Mouse (Mus musculus): Measurements from ENCODE around the gene Strada.
"Not testable (repeated sequence)": the region's sequence is repeated elsewhere in the genome, so short reads cannot be mapped to it uniquely, and the experiment has no call there.

The Strada gene

DNA sequence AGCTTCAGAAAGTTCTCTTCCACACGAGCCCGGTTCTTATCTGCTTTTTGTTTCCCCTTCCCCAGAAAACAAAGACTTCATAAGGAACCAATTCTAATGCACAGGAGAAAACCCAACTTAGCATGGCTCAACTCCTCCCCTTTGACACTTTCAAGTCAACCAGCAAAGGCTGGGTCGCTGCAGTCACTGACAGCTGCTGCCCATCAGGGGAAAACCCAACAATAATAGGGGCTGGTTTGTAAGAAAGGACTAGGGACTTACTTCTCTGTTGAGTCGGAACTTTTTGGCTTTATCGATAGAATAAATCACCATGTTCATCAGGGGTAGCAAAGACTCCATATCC, at the start of gene Strada:
Strada (minus strand) TSS at position 46 of the 343 bp plus-strand sequence.
- no peak for DNase-seq (ENCODE audit: low read depth)

DNA sequence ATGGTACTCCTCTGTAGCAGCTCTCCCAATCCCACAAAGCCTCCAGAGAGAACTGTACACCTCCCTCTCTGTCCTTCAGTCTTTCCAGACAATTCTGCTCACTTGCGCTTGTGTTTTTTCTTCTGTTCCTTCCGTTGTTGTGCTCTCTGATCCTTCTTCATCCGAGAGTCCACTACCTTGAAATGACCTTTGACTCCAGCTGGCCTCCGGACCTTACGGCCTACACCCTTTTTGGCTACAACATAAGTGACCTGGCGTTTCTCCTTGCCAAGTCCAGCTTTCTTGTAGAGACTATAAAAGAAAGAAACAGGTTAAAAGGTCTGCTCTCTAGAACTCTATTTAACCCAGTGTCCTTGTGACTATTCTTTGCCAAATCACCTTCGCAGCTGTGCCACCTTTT, 47.4 kb upstream of the Strada start:
- DNase-seq (ENCODE audit: low read depth), result no peak

DNA sequence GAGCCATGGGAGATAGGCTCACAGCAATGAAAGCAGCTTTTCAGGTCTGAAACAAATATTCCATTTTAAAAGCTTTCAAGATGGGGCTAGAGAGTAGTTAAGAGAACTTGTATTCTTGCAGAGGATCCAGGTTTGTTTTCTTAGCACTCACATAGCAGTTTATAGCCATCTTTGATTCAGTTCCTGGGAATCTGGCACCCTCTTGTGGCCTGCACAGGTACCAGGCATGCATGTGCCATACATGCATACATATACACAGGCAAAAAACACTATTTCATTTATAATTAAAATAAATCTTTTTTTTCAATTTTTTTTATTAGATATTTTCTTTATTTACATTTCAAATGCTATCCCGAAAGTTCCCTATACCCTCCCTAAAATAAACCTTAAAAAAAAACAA, 44.9 kb upstream of the Strada start:
- DNase-seq (ENCODE audit: low read depth), result peak; percentile 53

DNA sequence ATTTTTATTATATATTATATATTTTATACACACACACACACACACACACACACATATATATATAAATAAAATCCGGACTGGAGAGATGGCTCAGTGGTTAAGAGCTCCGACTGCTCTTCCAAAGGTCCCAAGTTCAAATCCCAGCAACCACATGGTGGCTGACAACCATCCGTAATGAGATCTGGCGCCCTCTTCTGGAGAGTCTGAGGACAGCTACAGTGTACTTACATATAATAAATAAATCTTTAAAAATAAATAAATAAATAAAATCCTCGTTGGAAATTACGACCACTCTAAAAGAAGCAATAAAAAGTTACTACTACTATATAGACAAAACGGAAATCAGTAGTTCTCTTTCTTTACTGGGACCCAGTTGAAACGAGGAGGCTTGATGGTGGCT, 32.0 kb upstream of the Strada start:
- not testable (repeated sequence) for DNase-seq (ENCODE audit: low read depth)

DNA sequence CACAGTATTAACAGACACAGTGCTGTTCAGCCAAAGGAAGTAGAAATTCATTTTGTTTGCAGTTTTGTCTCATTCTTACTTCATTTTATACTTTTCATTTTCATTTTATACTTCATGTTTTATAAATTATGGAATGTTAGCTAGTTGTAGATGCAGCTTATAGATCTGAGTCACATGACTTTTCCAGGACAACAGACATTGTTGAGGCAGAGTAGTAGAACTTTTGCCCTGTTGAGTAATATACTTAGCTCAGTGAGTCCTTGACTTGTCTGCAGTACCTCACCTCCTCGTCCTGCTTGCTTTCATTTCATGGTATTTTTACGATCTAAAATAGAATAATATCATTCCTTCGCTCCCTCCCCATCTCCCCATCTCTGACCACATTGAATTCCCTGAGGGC, 18.6 kb upstream of the Strada start:
- no peak for DNase-seq (ENCODE audit: low read depth)

DNA sequence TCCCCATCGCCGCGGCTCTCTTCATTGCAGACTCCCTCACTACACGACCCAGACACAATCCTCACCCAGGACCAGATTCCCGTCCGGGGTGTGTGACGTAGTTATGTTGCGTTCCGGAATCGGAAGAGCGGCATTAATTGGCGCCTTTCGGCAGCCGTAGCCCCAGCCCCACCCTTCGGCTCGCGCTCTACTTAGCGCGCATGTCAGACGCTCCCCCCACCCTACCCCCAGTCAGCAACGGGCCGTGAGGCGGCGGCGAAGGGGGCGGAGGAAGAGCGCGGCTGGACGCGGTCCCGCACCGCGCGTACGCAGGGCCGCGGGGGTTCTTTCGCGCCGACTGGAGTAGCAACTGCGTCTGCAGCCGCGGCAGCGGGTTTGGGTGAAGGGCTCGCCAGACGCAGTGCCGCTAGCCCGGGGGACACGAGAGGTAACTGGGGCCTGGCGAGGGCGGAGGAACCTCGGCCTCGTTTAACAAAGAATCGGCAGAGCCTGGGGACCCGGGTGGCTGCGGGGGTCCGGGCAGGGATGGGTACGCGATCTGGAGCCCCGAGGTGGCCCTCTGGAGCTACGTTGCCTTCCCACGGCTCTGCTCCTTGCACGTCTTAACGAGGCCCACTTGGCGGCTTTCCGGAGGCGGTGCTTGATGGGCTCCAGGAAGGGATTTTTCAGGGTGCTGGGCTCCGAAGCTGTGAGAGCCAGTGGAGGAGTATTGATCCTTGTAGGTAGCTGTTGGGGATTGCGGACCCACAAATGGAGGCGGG, 14.9 kb upstream of the Strada start, which contains the start of gene Ddx42:
Ddx42 (plus strand) TSS at position 197 of the 761 bp plus-strand sequence.
- DNase-seq (ENCODE audit: low read depth), result peak; percentile 98

DNA sequence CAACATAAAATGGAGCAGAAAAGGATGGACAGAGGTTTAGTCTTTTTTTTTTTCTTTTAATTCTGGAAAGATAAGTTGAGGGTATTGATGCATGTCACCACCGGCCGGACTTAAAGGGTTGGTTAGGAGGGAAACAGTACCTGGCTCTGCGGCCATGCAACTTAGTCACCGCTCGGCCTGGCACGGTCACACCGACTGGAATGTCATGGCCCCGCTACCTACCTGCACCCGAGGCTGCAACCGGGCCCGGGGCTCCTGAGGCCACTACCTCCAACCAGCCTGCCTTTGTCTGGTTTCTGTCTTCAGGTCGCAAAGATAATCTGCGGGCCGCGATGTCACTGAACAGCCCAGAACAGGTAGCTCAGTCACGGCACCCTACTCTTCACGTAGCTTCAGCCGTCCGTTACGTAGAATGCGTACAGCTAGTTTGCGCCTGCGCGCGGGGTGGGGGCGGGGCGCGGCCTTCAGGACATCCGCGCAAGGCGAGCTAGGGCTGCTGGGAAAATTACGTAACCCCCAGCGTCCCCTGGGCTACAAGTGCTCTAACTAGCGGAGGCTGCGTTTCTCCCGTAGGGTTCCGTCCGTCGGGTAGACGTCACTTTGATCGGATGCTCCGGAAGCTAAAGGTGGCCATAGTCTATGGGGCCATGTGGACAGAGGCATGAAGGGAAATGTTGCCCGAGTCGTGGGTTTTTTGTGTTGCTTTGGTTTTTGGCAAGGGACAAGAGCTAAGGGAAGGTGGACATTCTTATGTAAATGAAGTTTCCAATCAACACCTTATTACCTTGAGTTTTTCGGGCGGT, 14.2 kb upstream of the Strada start, which contains the start of gene Ccdc47:
Ccdc47 (minus strand) TSS at position 418 of the 803 bp plus-strand sequence.
- peak; percentile 100 for DNase-seq (ENCODE audit: low read depth)

DNA sequence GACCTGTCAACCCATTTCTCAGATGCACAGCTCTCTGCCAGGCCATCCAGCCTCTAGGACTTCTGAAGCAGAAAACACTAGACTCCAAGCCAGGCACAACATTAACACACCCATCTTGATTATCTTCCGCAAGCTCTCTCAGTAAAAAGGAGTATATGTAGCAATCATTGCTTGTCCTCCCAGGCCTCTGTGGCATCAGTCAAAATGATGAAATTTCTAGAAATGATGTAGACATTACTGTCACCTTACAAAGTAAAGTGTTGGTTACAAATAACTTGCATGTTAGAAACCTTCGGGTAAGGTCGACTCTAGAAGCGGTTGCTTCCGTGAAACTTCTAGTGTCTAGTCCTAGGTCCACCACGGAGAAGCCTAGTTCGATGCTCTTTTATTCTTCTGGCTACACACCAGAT, 13.5 kb upstream of the Strada start:
- peak; percentile 31 for DNase-seq (ENCODE audit: low read depth)

DNA sequence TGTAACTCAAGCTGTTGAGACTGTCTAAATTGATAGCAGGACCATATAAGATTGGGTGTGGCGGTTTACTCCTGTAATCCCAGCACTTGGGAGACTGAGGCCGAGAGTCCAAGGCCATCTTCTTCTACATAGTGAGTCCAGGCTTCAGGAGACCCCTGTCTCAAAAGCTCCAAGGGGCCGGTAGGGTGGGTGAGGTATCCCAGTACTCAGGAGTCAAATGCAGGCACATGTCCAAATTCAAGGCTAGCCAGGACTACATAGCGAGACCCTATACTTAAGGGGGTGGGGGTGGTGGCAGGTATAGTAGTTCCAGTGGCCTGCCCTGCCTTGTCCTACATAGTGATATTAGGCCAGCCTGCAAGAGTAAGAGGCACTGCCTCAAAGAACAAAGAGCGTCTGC, 12.9 kb upstream of the Strada start:
- DNase-seq (ENCODE audit: low read depth), result no peak

DNA sequence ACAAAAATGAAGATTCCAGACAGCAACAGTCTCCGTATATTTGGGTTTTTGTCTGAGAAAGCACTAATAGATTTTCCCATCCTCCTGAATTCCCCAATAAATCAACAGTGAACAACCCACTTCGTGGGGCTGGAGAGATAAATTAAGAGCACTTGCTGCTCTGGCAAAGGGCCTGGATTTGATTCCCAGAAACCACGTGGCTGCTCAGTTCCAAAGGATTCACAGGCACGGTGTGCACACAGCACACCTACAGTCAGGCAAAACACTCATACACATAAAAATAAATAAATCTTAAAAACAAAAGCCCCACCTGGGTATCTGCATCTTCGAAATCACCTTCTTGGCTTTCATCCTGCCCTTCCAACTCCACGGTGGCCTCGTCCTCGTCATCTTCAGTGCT, 10.8 kb upstream of the Strada start:
- DNase-seq (ENCODE audit: low read depth), result no peak

DNA sequence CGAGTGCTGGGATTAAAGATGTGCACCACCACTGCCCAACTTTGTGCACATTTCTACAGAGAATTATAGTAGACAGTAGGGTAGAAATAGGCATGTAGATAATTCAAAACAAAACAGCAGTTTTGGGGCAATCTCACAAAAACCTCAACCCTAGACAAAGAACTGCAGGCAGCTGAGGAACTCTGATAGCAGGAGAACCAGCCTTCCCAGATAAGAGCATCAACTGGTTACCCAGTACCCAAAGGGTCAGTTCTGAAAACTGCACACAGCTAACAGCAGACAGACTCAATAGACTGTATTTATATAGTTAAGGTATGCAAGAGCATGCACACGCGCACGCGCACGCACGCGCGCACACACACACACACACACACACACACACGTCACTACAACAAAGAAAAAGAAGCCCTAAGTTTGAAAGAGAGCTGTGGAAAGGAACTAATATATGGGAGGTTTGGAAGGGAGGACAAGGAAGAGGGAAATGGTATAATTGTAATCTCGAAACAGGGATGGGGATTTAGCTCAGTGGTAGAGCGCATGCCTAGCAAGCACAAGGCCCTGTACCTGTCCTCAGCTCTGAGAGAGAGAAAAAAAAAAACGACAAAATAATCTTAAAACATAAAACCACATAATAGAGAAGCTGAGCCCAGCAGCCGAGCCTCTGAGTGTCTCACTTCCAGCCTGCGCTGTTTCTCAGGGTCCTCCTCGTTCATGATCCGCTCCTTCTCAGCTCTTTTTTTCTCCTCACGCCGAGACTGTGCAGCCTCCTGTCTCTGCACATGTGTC, 438 bp downstream of the Strada start:
- no peak for DNase-seq (ENCODE audit: low read depth)

DNA sequence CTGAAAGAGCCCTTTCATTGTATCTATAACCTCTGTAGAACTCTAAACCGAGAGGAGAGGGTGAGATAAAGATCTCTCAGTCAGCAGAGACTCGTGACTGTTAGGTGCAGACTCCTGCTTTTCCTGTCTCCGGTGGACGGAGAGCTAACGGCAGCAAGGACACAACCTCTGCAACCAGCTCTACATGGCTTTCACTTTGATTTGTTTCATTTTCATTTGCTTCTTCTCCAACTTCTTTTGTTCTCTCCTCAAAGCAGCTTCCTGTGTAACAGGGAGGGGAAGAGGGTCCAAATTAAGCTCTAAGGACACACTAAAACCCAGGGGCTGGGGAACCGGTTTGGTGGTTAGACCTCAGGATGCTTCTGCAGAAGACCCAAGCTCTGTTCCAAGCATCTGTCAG, 1.2 kb downstream of the Strada start:
- no peak for DNase-seq (ENCODE audit: low read depth)

DNA sequence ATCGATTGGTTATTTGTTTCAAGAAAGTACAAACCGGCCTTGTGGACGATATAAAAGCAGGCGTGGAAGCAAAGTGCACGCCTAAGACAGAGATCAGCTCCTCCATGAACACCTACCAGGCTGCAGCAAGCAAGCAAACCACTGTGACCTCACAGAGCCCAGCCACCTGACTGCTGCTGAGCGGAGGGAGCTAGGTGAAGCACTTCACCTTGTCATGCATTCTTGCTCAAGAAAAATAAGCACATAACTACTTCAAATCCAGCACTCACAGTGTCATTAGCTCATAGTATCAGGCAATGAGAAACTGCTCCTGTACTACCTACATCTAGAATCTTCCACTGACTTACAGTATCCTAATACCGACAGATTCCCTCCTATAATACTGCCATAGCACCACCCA, 2.0 kb downstream of the Strada start:
- DNase-seq (ENCODE audit: low read depth), result not testable (repeated sequence)

DNA sequence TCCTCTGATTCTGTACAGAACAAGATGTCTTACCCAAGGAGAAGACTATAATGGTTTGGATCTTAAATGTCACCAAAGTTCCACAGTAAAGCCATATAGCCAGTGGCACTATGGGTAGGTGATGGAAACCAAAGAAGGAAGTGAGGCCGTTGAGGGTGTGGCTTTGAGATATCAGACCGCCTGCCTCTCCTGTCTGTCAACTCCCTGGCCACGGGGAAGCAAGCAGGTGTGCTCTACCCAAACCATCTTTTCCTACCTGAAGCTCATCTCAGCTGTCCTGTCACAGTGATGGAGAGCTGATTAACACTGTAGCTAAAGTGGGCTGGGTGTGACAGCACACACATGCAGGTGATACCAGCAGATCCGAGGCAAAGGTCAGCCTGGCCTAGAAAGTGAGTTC, 3.7 kb downstream of the Strada start:
- DNase-seq (ENCODE audit: low read depth), result no peak

DNA sequence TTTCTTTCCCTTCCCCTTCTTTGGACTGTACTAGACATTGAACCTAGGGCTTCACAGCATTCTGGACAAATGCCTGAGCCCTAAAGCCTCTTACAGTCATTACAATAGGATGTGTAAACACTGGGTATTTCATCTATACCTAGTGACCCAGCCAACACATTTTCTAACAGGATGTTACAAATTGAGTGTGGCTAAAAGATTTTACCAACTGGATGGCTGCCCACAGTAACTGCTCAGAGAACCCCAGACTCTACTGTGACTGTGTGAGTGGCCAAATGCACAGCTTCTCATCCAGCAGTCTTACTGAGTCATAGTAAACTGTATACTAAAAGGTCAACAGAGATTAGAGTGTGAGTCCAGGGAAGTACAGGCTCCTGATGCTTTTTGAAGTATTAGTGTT, 6.6 kb downstream of the Strada start:
- DNase-seq (ENCODE audit: low read depth), result peak; percentile 75

DNA sequence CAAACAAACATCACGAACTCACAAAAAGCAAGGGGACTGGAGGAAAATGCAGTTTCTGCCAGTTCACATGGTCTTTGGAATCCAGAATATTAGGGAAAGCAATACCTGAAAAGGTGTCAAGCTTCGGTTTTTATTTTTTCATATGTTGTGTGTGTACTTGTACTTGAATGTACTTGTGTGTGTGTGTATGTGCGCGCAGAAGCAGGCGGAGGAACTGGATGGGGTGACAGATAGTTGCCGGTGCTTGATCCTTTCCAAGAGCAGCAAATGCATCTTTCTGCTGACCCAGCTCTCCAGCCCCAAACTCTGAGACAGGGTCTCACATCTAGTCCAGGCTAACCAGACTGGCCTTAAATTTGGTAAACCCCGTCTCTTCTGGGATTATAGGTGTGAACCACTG, 7.1 kb downstream of the Strada start:
- DNase-seq (ENCODE audit: low read depth), result no peak

DNA sequence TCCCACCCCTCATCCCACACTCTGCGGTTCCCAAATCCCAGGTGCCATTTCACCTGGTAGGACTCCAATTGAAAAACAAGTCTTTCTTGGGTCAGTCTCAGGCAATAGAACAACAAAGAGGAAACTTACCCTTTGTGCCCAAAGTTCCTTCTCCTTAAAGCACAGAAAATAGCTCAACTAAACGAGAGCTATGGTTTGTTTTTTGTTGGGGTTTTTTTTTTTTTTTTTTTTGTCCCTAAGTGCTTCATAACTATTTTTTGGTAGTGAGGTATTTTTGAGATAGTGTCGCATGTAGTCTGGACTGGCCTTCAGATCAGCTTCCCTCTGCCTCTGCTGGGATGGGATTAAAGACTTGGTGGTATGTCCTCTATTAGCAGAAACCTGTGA, 7.8 kb downstream of the Strada start:
- DNase-seq (ENCODE audit: low read depth), result no peak

DNA sequence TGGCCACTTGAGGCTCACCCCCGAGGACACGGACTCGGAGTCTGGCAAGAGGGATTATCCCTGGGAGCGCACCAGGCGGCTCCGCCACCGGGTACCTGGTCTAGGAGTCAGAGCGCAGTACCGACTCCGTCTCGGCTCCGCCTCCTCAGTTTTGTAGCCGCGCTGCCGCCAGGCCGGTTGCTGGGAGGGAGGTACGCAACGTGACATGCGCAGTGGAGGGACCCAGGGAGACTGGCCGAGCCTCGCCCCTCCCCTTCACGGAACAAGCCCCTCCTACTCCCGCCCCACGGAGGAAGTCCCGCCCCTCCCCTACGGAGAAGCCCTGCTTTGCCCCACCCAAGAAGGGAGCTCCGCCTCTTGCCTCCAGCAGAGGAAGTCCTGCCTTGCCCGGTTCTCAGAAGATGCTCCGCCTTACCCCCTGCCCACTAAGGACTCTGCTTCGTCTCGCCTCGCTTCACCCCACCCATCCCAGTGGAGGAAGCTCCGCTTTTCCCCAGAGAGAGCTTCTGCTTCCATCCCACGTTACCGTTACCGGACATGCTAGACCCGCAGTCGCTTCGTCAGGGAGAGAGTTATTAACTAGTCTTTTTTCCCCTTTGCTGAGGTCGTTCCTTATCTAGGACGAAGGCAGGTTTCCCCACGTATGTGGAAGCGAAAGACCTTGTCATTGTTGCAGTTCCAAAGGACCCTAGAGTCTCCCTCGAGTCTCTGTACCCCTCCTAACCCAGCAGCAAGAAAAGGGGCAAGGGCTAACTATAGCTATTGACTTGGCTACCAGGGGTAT, 8.4 kb downstream of the Strada start:
- peak; percentile 99 for DNase-seq (ENCODE audit: low read depth)

DNA sequence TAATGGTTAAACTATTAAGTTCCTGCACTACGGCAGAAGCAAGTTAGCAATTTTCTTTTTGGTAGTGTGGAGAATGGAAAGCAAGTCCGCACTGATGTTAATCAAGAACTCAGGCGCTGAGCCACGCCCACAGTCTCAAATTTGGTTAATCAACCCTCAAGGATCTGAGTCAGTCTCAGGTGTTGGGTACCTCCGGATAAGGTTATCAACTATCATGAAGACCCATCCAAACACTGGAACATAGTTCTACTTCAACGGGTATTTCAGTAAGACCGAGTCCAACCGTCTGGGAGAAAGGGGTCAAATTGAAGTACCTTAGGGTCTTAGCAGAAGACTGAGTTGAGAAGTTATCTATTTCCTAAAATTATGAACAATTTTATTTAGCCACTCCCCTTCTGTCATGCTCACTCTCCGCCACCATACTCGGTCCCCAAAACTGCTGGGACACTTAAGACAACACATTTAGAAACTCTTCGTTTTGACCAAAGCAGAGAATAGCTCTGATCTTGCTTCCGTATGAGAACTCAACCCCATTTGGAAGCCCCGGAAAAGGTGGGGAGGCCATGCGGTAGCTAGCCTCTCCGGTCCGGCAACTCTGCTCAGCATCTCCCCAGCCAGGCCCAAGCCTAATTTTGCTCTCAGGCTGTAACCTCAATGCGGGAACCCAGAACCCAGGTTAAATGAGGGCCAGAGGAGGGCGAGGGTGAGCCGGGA, 9.2 kb downstream of the Strada start:
- peak; percentile 50 for DNase-seq (ENCODE audit: low read depth)

DNA sequence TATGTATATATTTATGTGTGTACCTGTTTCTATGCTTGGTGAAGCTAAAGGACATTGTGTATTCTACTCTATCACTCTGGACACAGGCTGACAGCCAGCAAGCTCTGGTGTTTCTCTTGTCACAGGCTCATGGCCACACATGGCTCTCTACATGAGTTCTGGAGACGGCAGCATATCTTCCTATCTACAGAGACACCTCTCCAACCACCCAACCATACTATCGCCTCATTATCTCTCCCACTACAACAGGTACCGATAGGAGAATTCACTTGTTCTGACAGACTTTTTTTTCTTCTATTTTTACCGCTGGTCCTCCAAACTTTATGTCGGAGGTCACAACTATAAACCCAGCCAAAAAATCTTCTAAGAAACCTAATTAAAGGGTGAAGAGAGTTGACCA, 9.7 kb downstream of the Strada start:
- no peak for DNase-seq (ENCODE audit: low read depth)

DNA sequence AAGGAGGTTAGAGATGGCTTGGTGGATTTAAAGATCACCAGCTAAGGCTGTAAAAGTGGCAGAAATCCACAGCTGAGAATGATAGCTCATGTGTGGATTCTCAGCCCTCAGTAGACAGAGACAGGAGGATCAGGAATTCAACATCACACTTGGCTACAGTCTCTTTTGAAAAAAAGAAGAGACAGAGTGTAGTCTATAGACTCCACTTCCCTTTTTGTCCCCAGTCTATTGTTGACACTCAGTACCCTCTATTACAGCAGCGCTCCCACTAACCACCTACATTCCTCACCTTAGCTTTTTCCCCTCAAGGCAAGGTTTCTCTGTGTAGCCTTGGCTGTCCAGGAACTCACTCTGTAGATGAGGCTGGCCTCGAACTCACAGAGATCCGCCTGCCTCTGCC, 10.3 kb downstream of the Strada start:
- no peak for DNase-seq (ENCODE audit: low read depth)
